Mouse (Mus musculus): ENCODE measurements at regions not wholly inside any gene's neighbourhood (a gene's known extent, or its start where the extent isn't known, plus 50 kb on each side); places are given as distances from the start of the nearest gene placed in this dataset.

DNA sequence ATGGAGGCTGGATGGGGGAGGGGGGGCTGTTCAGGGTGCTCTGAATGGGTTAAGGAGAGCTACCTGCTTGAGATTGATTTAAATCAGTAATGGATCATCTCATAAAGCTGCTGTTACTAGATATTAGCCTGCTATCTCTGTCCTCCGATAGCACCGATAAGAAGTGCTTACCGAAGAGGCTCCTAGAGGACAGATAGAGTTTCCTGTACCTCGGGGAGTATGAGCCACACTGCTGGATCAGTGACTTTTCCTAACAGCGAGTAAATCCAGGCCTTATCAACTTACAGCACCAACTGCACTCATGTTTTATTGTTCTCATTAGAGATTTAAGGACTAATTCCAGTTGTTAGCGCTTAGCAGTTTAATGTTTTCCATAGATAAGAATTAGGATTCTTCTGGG is 120.3 kb upstream of the Rnf219 start:
- TF ChIP-seq CTCF (IDR thresholded peaks at IDR 0.05) (no peak), EP300 (IDR thresholded peaks at IDR 0.05) (no peak)
